Mouse (Mus musculus) adrenal gland, adult 8-10 months (tissue): ENCODE measurements at regions not wholly inside any gene's neighbourhood (a gene's known extent, or its start where the extent isn't known, plus 50 kb on each side); places are given as distances from the start of the nearest gene placed in this dataset.
"Not testable (repeated sequence)": the region's sequence is repeated elsewhere in the genome, so short reads cannot be mapped to it uniquely, and the experiment has no call there.

Experiments used
- DNase-seq: peaks from one replicate; pipeline ENCODE4 v3.0.0; 2022

GRCm38 (mm10) chr11:7794206-7794605, 580.5 kb upstream of the Igfbp3 start:
- no peak for DNase-seq

GRCm38 (mm10) chr11:7780476-7781112, 566.9 kb upstream of the Igfbp3 start:
- DNase-seq, result no peak

- not testable (repeated sequence) for DNase-seq
Measured at GRCm38 (mm10) chr11:7775361-7775760, 561.6 kb upstream of the Igfbp3 start.

- DNase-seq, result no peak
Measured at GRCm38 (mm10) chr11:7765303-7765702, 551.6 kb upstream of the Igfbp3 start.

- no peak for DNase-seq
Measured at GRCm38 (mm10) chr11:7758862-7759467, 545.2 kb upstream of the Igfbp3 start.
